Mouse (Mus musculus): ENCODE results near the gene Gpam. TPM values are rescaled to one million over a fixed set of nuclear protein-coding genes. Genes with fewer than 3 reads are reported as not detected.

Gene Gpam
- polyA plus RNA-seq, 1 experiment: 0.04 TPM

GRCm38 (mm10) chr19:55100227-55101140 is 26.6 kb downstream of the Gpam start:
- Histone ChIP-seq H3K4me3 (replicated peaks) (peak overlapping the region; percentile 68), H3K9me3 (ENCODE audit: control insufficient read depth, low read length) (no peaks in the 10 kb centered on the region), H3K36me3 (ENCODE audit: control insufficient read depth) (peaks cover 7% of the 10 kb centered on the region), H3K4me1 (ENCODE audit: control insufficient read depth) (peaks cover 29% of the 10 kb centered on the region), H3K27me3 (ENCODE audit: control insufficient read depth) (peaks cover 2% of the 10 kb centered on the region; the same call in 1 of the 2 replicates)
- no peak for TF ChIP-seq GATA1 (IDR thresholded peaks at IDR 0.05; ENCODE audit: low read length)
- no peak for TF ChIP-seq TAL1 (IDR thresholded peaks at IDR 0.05; ENCODE audit: low read length)

DNA sequence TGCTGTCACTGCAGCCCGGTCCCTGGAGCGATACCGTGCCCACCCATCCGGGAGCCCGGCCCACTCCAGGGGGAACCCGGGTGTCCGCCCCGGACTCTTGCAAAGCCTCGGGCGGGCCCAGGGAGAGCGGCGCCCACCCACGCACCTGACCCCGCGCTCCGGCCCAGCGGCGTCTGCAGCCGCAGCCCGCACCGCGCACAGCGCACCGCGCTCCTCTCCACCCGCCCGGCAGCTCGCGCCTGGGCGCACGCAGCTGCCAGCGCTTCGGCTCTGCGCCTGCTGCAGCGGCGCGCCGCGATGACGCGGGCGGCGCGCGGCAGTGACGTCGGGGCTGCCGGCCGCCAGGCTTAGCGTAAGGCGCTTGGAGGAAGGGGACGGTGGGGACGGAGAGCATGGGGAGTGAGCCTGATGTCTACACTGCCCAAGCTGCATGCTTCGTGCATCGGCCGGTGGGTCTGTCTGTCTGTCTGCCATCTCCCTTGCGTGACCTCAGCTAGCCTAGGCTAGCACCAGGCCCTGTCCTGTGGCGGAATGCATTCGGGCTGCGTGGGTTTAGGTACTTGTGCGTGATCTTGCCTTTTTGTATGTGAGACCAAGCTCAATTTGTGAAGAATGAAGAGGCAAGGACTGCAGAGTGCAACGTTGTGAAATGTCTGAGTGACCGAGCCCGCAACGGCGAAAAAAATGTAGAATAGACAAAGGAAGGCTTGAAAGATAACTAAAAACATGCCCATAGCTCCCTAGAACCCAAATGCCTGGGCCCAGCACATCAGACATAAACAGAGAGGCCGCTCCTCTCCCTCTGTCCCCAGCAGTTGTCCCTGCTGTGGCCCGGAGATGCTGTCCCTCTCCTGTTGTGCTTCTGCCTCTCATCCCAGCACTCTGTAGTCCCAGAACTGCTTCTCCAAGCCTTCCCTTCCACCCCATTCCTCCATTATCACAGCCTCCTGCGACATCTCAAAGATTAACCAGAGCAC is 27.6 kb downstream of the Gpam start:
- Histone ChIP-seq H3K9me3 (ENCODE audit: control insufficient read depth, low read length) (no peaks in the 10 kb centered on the region), H3K4me3 (replicated peaks) (peak overlapping the region; percentile 68), H3K27me3 (ENCODE audit: control insufficient read depth) (peaks cover 2% of the 10 kb centered on the region; the same call in 1 of the 2 replicates), H3K36me3 (ENCODE audit: control insufficient read depth) (peaks cover 11% of the 10 kb centered on the region), H3K4me1 (ENCODE audit: control insufficient read depth) (peaks cover 29% of the 10 kb centered on the region)
- TF ChIP-seq TAL1 (IDR thresholded peaks at IDR 0.05; ENCODE audit: low read length): no peak
- TF ChIP-seq GATA1 (IDR thresholded peaks at IDR 0.05; ENCODE audit: low read length): no peak

DNA sequence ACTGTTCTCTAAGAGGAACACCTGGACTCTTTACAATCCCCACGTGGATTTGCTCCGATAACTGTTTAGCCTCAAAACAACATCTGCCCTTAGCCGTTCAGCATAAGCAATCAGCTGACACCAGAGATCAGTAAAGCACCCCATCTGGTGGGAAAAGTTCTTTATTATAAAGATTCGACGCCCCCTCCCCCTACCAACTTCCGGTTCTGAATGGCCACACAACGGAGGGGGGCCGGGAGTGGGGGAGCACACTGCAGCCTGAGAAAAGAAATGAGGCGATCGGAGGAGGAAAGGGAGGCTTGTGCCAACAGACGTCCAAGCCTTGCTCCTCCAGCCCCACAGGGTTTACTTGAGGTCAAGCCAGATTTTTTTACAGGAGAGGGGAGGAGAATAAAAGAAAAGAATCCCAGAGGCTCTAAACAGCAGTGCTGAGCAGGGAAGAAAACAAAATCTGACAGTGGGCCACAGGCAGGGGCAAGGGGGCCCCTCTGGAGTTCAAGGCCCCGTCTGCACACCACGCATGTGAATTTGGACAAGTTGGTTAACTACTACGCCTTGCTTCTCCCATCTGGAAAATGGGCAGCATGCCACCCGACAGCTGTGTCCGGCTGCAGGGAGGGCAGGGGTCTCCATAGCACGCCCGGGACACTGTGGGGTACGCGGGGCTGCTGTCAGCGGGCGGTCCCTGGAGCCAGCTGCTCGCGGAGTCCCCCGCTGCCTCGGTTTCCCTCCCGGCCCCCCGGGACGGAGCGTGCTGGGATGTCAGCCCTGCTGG is 28.4 kb downstream of the Gpam start:
- peaks cover 13% of the 10 kb centered on the region for H3K36me3 ChIP-seq (ENCODE audit: control insufficient read depth)
- H3K27me3 ChIP-seq (ENCODE audit: control insufficient read depth): peaks cover 2% of the 10 kb centered on the region; the same call in 1 of the 2 replicates
- peak overlapping the region; percentile 68 for H3K4me3 ChIP-seq (replicated peaks)
- TF ChIP-seq GATA1 (IDR thresholded peaks at IDR 0.05; ENCODE audit: low read length) (no peak), TAL1 (IDR thresholded peaks at IDR 0.05; ENCODE audit: low read length) (no peak)
- H3K9me3 ChIP-seq (ENCODE audit: control insufficient read depth, low read length): no peaks in the 10 kb centered on the region
- H3K4me1 ChIP-seq (ENCODE audit: control insufficient read depth): peaks cover 29% of the 10 kb centered on the region

DNA sequence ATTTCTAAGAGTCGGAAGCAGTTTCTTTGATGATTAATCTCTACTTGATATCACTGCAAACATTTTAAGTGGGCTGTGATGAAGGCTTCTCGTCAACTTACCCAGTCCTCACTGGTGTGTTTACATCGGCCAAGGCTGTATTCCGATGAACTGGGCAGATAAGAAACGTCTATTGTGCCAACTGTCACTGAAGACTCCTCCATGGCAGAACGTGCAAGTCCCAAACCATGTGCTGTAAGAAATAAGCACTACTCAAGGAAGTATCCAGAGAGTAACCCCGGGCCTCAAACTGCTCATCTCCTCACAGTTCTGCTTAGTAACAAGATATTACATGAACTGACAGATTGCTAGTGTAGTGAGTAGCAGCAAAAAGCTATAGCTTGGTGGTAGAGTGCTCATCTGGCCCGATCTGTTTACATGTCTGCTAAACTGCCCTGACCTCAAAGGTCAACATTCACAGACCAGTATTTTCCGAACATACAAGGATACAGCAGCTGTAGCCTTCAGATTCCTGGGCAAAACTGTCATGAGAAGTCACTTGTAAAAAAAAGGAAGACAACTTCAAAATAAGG is 29.6 kb downstream of the Gpam start:
- peaks cover 22% of the 10 kb centered on the region for H3K36me3 ChIP-seq (ENCODE audit: control insufficient read depth)
- H3K4me3 ChIP-seq (replicated peaks): no peak overlapping the region

DNA sequence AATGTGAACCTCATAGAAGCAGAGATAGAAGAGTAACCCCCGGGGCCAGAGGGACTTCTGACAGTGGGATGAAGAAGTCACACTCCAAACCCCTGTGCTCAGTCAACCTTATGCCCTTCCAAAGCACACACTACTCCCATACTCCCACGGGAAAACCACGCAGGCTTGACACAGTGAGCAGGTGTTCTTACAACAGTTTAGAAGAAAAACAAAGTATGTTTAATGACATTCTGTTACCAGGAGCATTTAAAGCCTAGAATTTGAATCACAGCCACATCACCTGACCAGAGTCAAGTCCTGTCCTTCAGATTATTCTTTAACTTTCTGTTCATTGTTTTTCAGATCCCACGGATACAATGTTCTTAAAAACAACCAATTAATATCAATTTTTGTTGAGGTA is 30.4 kb downstream of the Gpam start:
- Histone ChIP-seq H3K36me3 (ENCODE audit: control insufficient read depth) (peaks cover 29% of the 10 kb centered on the region), H3K27me3 (ENCODE audit: control insufficient read depth) (no peaks in the 10 kb centered on the region)
- no peak for TF ChIP-seq GATA1 (IDR thresholded peaks at IDR 0.05; ENCODE audit: low read length)
- no peak for TF ChIP-seq TAL1 (IDR thresholded peaks at IDR 0.05; ENCODE audit: low read length)

More for the DNA sequence above, 29.6 kb downstream of the Gpam start:
- TF ChIP-seq TAL1 (IDR thresholded peaks at IDR 0.05; ENCODE audit: low read length) (no peak), GATA1 (IDR thresholded peaks at IDR 0.05; ENCODE audit: low read length) (no peak)
- Histone ChIP-seq H3K27me3 (ENCODE audit: control insufficient read depth) (no peaks in the 10 kb centered on the region; the same call in 1 of the 2 replicates), H3K9me3 (ENCODE audit: control insufficient read depth, low read length) (no peaks in the 10 kb centered on the region), H3K4me1 (ENCODE audit: control insufficient read depth) (peaks cover 29% of the 10 kb centered on the region)

GRCm38 (mm10) chr19:55095547-55095946 is 31.5 kb downstream of the Gpam start:
- Histone ChIP-seq H3K27me3 (ENCODE audit: control insufficient read depth) (no peaks in the 10 kb centered on the region), H3K36me3 (ENCODE audit: control insufficient read depth) (peaks cover 38% of the 10 kb centered on the region), H3K9me3 (ENCODE audit: control insufficient read depth, low read length) (no peaks in the 10 kb centered on the region), H3K4me3 (replicated peaks) (no peak overlapping the region), H3K4me1 (ENCODE audit: control insufficient read depth) (peaks cover 44% of the 10 kb centered on the region)
- no peak for TF ChIP-seq TAL1 (IDR thresholded peaks at IDR 0.05; ENCODE audit: low read length)
- no peak for TF ChIP-seq GATA1 (IDR thresholded peaks at IDR 0.05; ENCODE audit: low read length)

More for the DNA sequence above, 30.4 kb downstream of the Gpam start:
- Histone ChIP-seq H3K4me1 (ENCODE audit: control insufficient read depth) (peaks cover 34% of the 10 kb centered on the region), H3K4me3 (replicated peaks) (no peak overlapping the region), H3K9me3 (ENCODE audit: control insufficient read depth, low read length) (no peaks in the 10 kb centered on the region)

- peaks cover 69% of the 10 kb centered on the region for H3K36me3 ChIP-seq (ENCODE audit: control insufficient read depth)
- H3K9me3 ChIP-seq (ENCODE audit: control insufficient read depth, low read length): no peaks in the 10 kb centered on the region
- H3K4me3 ChIP-seq (replicated peaks): no peak overlapping the region
- no peak for TF ChIP-seq GATA1 (IDR thresholded peaks at IDR 0.05; ENCODE audit: low read length)
- no peak for TF ChIP-seq TAL1 (IDR thresholded peaks at IDR 0.05; ENCODE audit: low read length)
- no peaks in the 10 kb centered on the region for H3K27me3 ChIP-seq (ENCODE audit: control insufficient read depth)
- H3K4me1 ChIP-seq (ENCODE audit: control insufficient read depth): peaks cover 22% of the 10 kb centered on the region
Observed at GRCm38 (mm10) chr19:55091602-55092413, 35.2 kb downstream of the Gpam start.

Data from erythroblast, embryonic 14.5 days (primary cell).